Mouse (Mus musculus): ENCODE measurements around the gene Ube2n. TPM values are rescaled to one million over a fixed set of nuclear protein-coding genes. Genes with fewer than 3 reads are reported as not detected.

Ube2n gene
- polyA plus RNA-seq, 1 experiment: 63.5 TPM

GRCm38 (mm10) chr10:95532916-95533315, 18.0 kb downstream of the Ube2n start:
- WGBS: 90% methylated on average over 5 of the region's 5 CpGs
- TF ChIP-seq POLR2A (IDR thresholded peaks at IDR 0.05; ENCODE audit: control insufficient read depth, extremely low read depth, insufficient read depth, low read length, poor library complexity) (no peak), CTCF (IDR thresholded peaks at IDR 0.05; ENCODE audit: borderline replicate concordance, control insufficient read depth, extremely low read depth, insufficient read depth, low read length, poor library complexity) (no peak)
- Histone ChIP-seq H3K27ac (ENCODE audit: control insufficient read depth, insufficient read depth, low read length) (no peak overlapping the region), H3K27me3 (ENCODE audit: control insufficient read depth, insufficient read depth, low read length) (no peaks in the 10 kb centered on the region), H3K4me1 (replicated peaks; ENCODE audit: control insufficient read depth, insufficient read depth, low read length) (no peaks in the 10 kb centered on the region; the same call in 1 of the 2 replicates), H3K4me3 (ENCODE audit: control insufficient read depth, insufficient read depth, low read length) (no peak overlapping the region), H3K36me3 (ENCODE audit: control insufficient read depth, insufficient read depth, low read length) (no peaks in the 10 kb centered on the region)
- no peak for DNase-seq

DNA sequence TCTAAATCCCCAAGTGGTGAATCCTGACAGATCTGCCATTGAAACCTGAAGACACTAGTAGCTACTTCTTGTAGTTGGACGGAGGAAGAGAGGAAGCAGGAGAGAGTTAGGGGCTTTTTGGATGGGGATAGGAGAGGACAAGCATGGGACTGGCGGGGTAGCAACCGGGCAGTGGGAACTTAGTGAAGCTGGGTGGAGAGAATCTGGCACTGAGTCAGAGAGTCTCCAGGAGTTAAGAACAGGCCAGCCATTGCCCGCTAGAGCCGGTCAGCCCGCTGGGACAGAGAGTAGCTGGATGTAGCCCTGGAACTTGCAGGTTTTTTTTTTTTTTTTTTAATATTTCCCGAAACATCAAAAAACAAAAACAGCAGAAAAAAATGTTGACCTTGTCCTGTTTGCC, 18.4 kb downstream of the Ube2n start:
- Histone ChIP-seq H3K27me3 (ENCODE audit: control insufficient read depth, insufficient read depth, low read length) (no peaks in the 10 kb centered on the region), H3K36me3 (ENCODE audit: control insufficient read depth, insufficient read depth, low read length) (no peaks in the 10 kb centered on the region), H3K27ac (ENCODE audit: control insufficient read depth, insufficient read depth, low read length) (no peak overlapping the region), H3K4me3 (ENCODE audit: control insufficient read depth, insufficient read depth, low read length) (no peak overlapping the region), H3K4me1 (replicated peaks; ENCODE audit: control insufficient read depth, insufficient read depth, low read length) (no peaks in the 10 kb centered on the region; the same call in 1 of the 2 replicates)
- TF ChIP-seq POLR2A (IDR thresholded peaks at IDR 0.05; ENCODE audit: control insufficient read depth, extremely low read depth, insufficient read depth, low read length, poor library complexity) (no peak), CTCF (IDR thresholded peaks at IDR 0.05; ENCODE audit: borderline replicate concordance, control insufficient read depth, extremely low read depth, insufficient read depth, low read length, poor library complexity) (no peak)
- DNase-seq: no peak
- WGBS: 95% methylated on average over 7 of the region's 7 CpGs

GRCm38 (mm10) chr10:95535399-95536221, 20.7 kb downstream of the Ube2n start:
- WGBS: 94% methylated on average over 8 of the region's 8 CpGs
- DNase-seq: no peak
- H3K36me3 ChIP-seq (ENCODE audit: control insufficient read depth, insufficient read depth, low read length): no peaks in the 10 kb centered on the region
- TF ChIP-seq CTCF (IDR thresholded peaks at IDR 0.05; ENCODE audit: borderline replicate concordance, control insufficient read depth, extremely low read depth, insufficient read depth, low read length, poor library complexity): no peak
- no peak for TF ChIP-seq POLR2A (IDR thresholded peaks at IDR 0.05; ENCODE audit: control insufficient read depth, extremely low read depth, insufficient read depth, low read length, poor library complexity)
- no peaks in the 10 kb centered on the region; the same call in 1 of the 2 replicates for H3K4me1 ChIP-seq (replicated peaks; ENCODE audit: control insufficient read depth, insufficient read depth, low read length)
- H3K4me3 ChIP-seq (ENCODE audit: control insufficient read depth, insufficient read depth, low read length): no peak overlapping the region
- no peak overlapping the region for H3K27ac ChIP-seq (ENCODE audit: control insufficient read depth, insufficient read depth, low read length)
- no peaks in the 10 kb centered on the region for H3K27me3 ChIP-seq (ENCODE audit: control insufficient read depth, insufficient read depth, low read length)

GRCm38 (mm10) chr10:95536222-95536541, 21.2 kb downstream of the Ube2n start:
- WGBS: 91% methylated on average over 6 of the region's 6 CpGs
- DNase-seq: no peak
- H3K36me3 ChIP-seq (ENCODE audit: control insufficient read depth, insufficient read depth, low read length): no peaks in the 10 kb centered on the region
- H3K27me3 ChIP-seq (ENCODE audit: control insufficient read depth, insufficient read depth, low read length): no peaks in the 10 kb centered on the region
- no peaks in the 10 kb centered on the region; the same call in 1 of the 2 replicates for H3K4me1 ChIP-seq (replicated peaks; ENCODE audit: control insufficient read depth, insufficient read depth, low read length)
- TF ChIP-seq CTCF (IDR thresholded peaks at IDR 0.05; ENCODE audit: borderline replicate concordance, control insufficient read depth, extremely low read depth, insufficient read depth, low read length, poor library complexity) (no peak), POLR2A (IDR thresholded peaks at IDR 0.05; ENCODE audit: control insufficient read depth, extremely low read depth, insufficient read depth, low read length, poor library complexity) (no peak)
- no peak overlapping the region for H3K4me3 ChIP-seq (ENCODE audit: control insufficient read depth, insufficient read depth, low read length)
- no peak overlapping the region for H3K27ac ChIP-seq (ENCODE audit: control insufficient read depth, insufficient read depth, low read length)

DNA sequence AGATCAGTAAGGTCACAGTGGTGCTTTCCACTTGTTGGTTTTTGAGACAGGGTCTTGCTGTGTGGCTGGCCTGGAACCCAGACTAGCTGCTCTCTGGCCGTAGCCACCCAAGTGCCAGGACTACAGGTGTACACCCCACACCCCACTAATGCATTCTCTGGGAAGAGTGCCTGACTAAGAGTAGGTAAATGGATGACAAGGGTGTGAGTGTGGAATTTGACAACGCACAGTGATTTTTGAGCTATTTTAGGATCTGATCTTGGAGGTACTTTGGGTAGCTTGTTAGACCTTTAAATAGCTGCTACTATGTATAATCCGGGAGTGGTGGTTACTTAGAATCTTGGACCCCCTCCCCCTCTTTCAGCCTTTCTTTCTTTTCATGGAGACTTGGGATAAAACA, 24.3 kb downstream of the Ube2n start:
- Histone ChIP-seq H3K27ac (ENCODE audit: control insufficient read depth, insufficient read depth, low read length) (no peak overlapping the region), H3K27me3 (ENCODE audit: control insufficient read depth, insufficient read depth, low read length) (no peaks in the 10 kb centered on the region), H3K4me3 (ENCODE audit: control insufficient read depth, insufficient read depth, low read length) (no peak overlapping the region), H3K4me1 (replicated peaks; ENCODE audit: control insufficient read depth, insufficient read depth, low read length) (no peaks in the 10 kb centered on the region), H3K36me3 (ENCODE audit: control insufficient read depth, insufficient read depth, low read length) (peaks cover 7% of the 10 kb centered on the region; the same call in 1 of the 2 replicates)
- no peak for TF ChIP-seq POLR2A (IDR thresholded peaks at IDR 0.05; ENCODE audit: control insufficient read depth, extremely low read depth, insufficient read depth, low read length, poor library complexity)
- TF ChIP-seq CTCF (IDR thresholded peaks at IDR 0.05; ENCODE audit: borderline replicate concordance, control insufficient read depth, extremely low read depth, insufficient read depth, low read length, poor library complexity): no peak
- no peak for DNase-seq
- WGBS: 94% methylated on average over 3 of the region's 3 CpGs

GRCm38 (mm10) chr10:95539841-95540240, 24.9 kb downstream of the Ube2n start:
- TF ChIP-seq CTCF (IDR thresholded peaks at IDR 0.05; ENCODE audit: borderline replicate concordance, control insufficient read depth, extremely low read depth, insufficient read depth, low read length, poor library complexity) (no peak), POLR2A (IDR thresholded peaks at IDR 0.05; ENCODE audit: control insufficient read depth, extremely low read depth, insufficient read depth, low read length, poor library complexity) (no peak)
- Histone ChIP-seq H3K27ac (ENCODE audit: control insufficient read depth, insufficient read depth, low read length) (no peak overlapping the region), H3K36me3 (ENCODE audit: control insufficient read depth, insufficient read depth, low read length) (peaks cover 13% of the 10 kb centered on the region; the same call in 1 of the 2 replicates), H3K27me3 (ENCODE audit: control insufficient read depth, insufficient read depth, low read length) (no peaks in the 10 kb centered on the region), H3K4me3 (ENCODE audit: control insufficient read depth, insufficient read depth, low read length) (no peak overlapping the region), H3K4me1 (replicated peaks; ENCODE audit: control insufficient read depth, insufficient read depth, low read length) (no peaks in the 10 kb centered on the region)
- WGBS: 98% methylated on average over 3 of the region's 3 CpGs
- no peak for DNase-seq
